Mouse (Mus musculus) lung, embryonic 14.5 days (tissue): Measurements from ENCODE around the gene Srek1. TPM values are rescaled to one million over a fixed set of nuclear protein-coding genes. Genes with fewer than 3 reads are reported as not detected.
A peak's percentile ranks its signal among the peaks of the same experiment; 100 is the strongest.

Experiments used
- ATAC-seq: fragments of 200-750 bp; cut with Nextera tagmentation; 2 replicates; pipeline ENCODE4 v1.8.0; 2017; ENCODE audit warnings: mild to moderate bottlenecking, moderate TSS enrichment, moderate library complexity; ENCODE audit not compliant: insufficient read depth
- DNase-seq: peaks from one replicate; pipeline ENCODE4 v3.0.0-alpha.2; 2015
- H3K27ac ChIP-seq: fragments of 300-500 bp; sonication (generic); 2 replicates; pipeline ENCODE4 v1.5.1; 2014; ENCODE audit warnings: low read depth, mild to moderate bottlenecking, moderate library complexity
- H3K27me3 ChIP-seq: fragments of 300-500 bp; sonication (generic); 2 replicates; pipeline ENCODE4 v1.6.1; 2014; ENCODE audit warnings: low read length, control low read depth; ENCODE audit not compliant: insufficient read depth
- H3K36me3 ChIP-seq: fragments of 300-500 bp; sonication (generic); 2 replicates; pipeline ENCODE4 v1.6.1; 2014; ENCODE audit warnings: control low read depth; ENCODE audit not compliant: insufficient read depth
- H3K4me1 ChIP-seq: fragments of 300-500 bp; sonication (generic); 2 replicates; pipeline ENCODE4 v1.6.1; 2014; ENCODE audit warnings: antibody characterized with exemption, control low read depth; ENCODE audit not compliant: insufficient read depth
- H3K4me2 ChIP-seq: fragments of 300-500 bp; sonication (generic); 2 replicates; pipeline ENCODE4 v1.6.1; 2014; ENCODE audit warnings: mild to moderate bottlenecking
- H3K4me3 ChIP-seq: fragments of 300-500 bp; sonication (generic); 2 replicates; pipeline ENCODE4 v1.5.1; 2014; ENCODE audit warnings: low read depth, low read length
- H3K9ac ChIP-seq: fragments of 300-500 bp; sonication (generic); 2 replicates; pipeline ENCODE4 v1.6.1; 2014
- H3K9me3 ChIP-seq: fragments of 300-500 bp; sonication (generic); 2 replicates; pipeline ENCODE4 v1.6.1; 2016; ENCODE audit warnings: low read depth, low read length, control low read depth
- CTCF ChIP-seq: IDR thresholded peaks from 2 replicates; pipeline ENCODE4 v1.5.1; 2016; ENCODE audit warnings: antibody characterized with exemption, low read depth
- WGBS: fragments of 180-500 bp; shearing (Covaris S2); extraction: QIAGEN DNeasy Blood & Tissue Kit; methylation state at CpG from one replicate; pipeline ENCODE4 v1.1.7; 2014; 5-methylcytosine and 5-hydroxymethylcytosine counted together
- polyA plus RNA-seq: library from polyadenylated mRNA; unstranded; fragments of >200 nt; fragmentation: Nextera tagmentation; extraction: Ambion mirVana; gene quantifications from 2 replicates; pipeline ENCODE4 v1.2.1, GENCODE M21; 2014

The Srek1 gene
- polyA plus RNA-seq, 1 experiment from 2014 or later = 103 TPM

GRCm38 (mm10) chr13:103801021-103801420, 26.6 kb upstream of the Srek1 start:
- Histone ChIP-seq H3K9ac (no peak overlapping the region), H3K27me3 (no peaks in the 10 kb centered on the region), H3K27ac (no peak overlapping the region), H3K4me3 (no peak overlapping the region), H3K4me1 (no peaks in the 10 kb centered on the region), H3K36me3 (no peaks in the 10 kb centered on the region), H3K4me2 (no peak overlapping the region), H3K9me3 (no peaks in the 10 kb centered on the region)
- ATAC-seq (no peak), DNase-seq (no peak)
- 75% methylated on average over 1 of the region's 1 CpGs for WGBS
- TF ChIP-seq CTCF = no peak

- ATAC-seq (no peak), DNase-seq (no peak)
- Histone ChIP-seq H3K4me2 (no peak overlapping the region), H3K9me3 (no peaks in the 10 kb centered on the region), H3K27me3 (no peaks in the 10 kb centered on the region), H3K4me3 (no peak overlapping the region), H3K36me3 (no peaks in the 10 kb centered on the region), H3K9ac (no peak overlapping the region), H3K4me1 (no peaks in the 10 kb centered on the region), H3K27ac (no peak overlapping the region)
- TF ChIP-seq CTCF = no peak
- WGBS = 85% methylated on average over 9 of the region's 9 CpGs
Observed at GRCm38 (mm10) chr13:103794688-103795543, 20.5 kb upstream of the Srek1 start.

GRCm38 (mm10) chr13:103779922-103780585, 5.6 kb upstream of the Srek1 start:
- Histone ChIP-seq H3K4me2 (no peak overlapping the region), H3K27me3 (no peaks in the 10 kb centered on the region), H3K9me3 (no peaks in the 10 kb centered on the region), H3K27ac (no peak overlapping the region), H3K4me3 (no peak overlapping the region), H3K4me1 (no peaks in the 10 kb centered on the region), H3K9ac (no peak overlapping the region), H3K36me3 (no peaks in the 10 kb centered on the region)
- DNase-seq = peak; percentile 76
- 0 out of 2 replicates have a peak, but pooled peaks have one; percentile 39 for ATAC-seq
- peak; percentile 53 for TF ChIP-seq CTCF
- 28% methylated on average over 11 of the region's 11 CpGs for WGBS

GRCm38 (mm10) chr13:103777126-103777525, 2.7 kb upstream of the Srek1 start:
- Histone ChIP-seq H3K9me3 (no peaks in the 10 kb centered on the region), H3K4me1 (peaks cover 5% of the 10 kb centered on the region), H3K27me3 (no peaks in the 10 kb centered on the region), H3K36me3 (no peaks in the 10 kb centered on the region), H3K4me3 (no peak overlapping the region), H3K9ac (no peak overlapping the region), H3K27ac (no peak overlapping the region), H3K4me2 (no peak overlapping the region)
- no peak for TF ChIP-seq CTCF
- 65% methylated on average over 8 of the region's 8 CpGs for WGBS
- no peak for DNase-seq
- ATAC-seq = no peak

- ATAC-seq = peak; percentile 69
- 2% methylated on average over 36 of the region's 36 CpGs for WGBS
- Histone ChIP-seq H3K27ac (peak overlapping the region; percentile 99), H3K4me3 (peak overlapping the region; percentile 69), H3K27me3 (no peaks in the 10 kb centered on the region), H3K4me2 (peak overlapping the region; percentile 82), H3K36me3 (peaks cover 8% of the 10 kb centered on the region; the same call in 1 of the 2 replicates), H3K4me1 (peaks cover 5% of the 10 kb centered on the region), H3K9ac (peak overlapping the region; percentile 86), H3K9me3 (no peaks in the 10 kb centered on the region)
- TF ChIP-seq CTCF = no peak
- DNase-seq = peak; percentile 52
Observed at GRCm38 (mm10) chr13:103773407-103774118, 845 bp downstream of the Srek1 start.

- Histone ChIP-seq H3K4me1 (peaks cover 5% of the 10 kb centered on the region), H3K4me2 (peak overlapping the region; percentile 82), H3K27me3 (no peaks in the 10 kb centered on the region), H3K9ac (peak overlapping the region; percentile 86), H3K4me3 (peak overlapping the region; percentile 69), H3K9me3 (no peaks in the 10 kb centered on the region), H3K36me3 (peaks cover 11% of the 10 kb centered on the region; the same call in 1 of the 2 replicates), H3K27ac (no peak overlapping the region)
- 18% methylated on average over 5 of the region's 5 CpGs for WGBS
- ATAC-seq = no peak
- peak; percentile 60 for DNase-seq
- no peak for TF ChIP-seq CTCF
Observed at GRCm38 (mm10) chr13:103772917-103773316, 1.5 kb downstream of the Srek1 start.

- Histone ChIP-seq H3K9ac (no peak overlapping the region), H3K36me3 (peaks cover 25% of the 10 kb centered on the region), H3K4me2 (no peak overlapping the region), H3K9me3 (no peaks in the 10 kb centered on the region), H3K4me1 (peaks cover 5% of the 10 kb centered on the region), H3K4me3 (no peak overlapping the region), H3K27me3 (no peaks in the 10 kb centered on the region), H3K27ac (no peak overlapping the region)
- no peak for ATAC-seq
- TF ChIP-seq CTCF = no peak
- DNase-seq = no peak
Observed at GRCm38 (mm10) chr13:103770821-103771220, 3.6 kb downstream of the Srek1 start.
